Mouse (Mus musculus) mouse trophoblast stem cell (cell line): ENCODE results near the gene Adcy4.

Experiments used
- in situ Hi-C, 2 experiments: fragments of 300-500 bp; cut with MseI, MboI; formaldehyde crosslinking; loops; 2 replicates in 1 of 2; 3 replicates in 1 of 2; pipeline ENCODE4 v1.15.1; 2025

Adcy4 gene

GRCm38 (mm10) chr14:55788256-55789050 is 4.6 kb upstream of the Adcy4 start, which contains the start of gene Ripk3:
TSS of gene Ripk3 (minus strand) at chr14:55788865.
- in situ Hi-C loops: loop anchor here in 1 of 2 experiments (5.0 kb wide), 1 partner anchor 44 kb away; no protein-coding TSS in a partner anchor

DNA sequence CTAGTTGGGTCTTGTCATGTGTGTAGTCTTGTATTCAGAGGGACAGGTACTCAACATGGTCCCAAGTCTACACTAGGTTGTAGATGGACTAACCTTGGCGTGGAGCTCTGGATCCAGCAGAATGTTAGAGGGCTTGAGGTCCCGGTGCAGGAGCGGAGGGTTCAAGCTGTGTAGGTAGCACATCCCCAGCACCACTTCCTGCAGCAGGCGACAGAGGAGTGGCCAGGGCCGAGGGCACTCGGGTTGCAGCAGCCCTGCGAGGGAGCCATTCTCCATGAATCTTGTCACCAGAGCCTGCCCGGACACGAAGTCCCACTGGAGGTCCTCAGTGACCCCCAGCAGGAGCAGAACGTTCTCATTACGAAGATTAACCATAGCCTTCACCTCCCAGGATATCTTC is 3.8 kb upstream of the Adcy4 start:
- in situ Hi-C loops: loop anchor here in 1 of 2 experiments (5.0 kb wide), 1 partner anchor 45 kb away; no protein-coding TSS in a partner anchor

- in situ Hi-C loops: loop anchor here in 1 of 2 experiments (5.0 kb wide), 1 partner anchor 47 kb away; no protein-coding TSS in a partner anchor
Observed at GRCm38 (mm10) chr14:55785195-55785594, 1.3 kb upstream of the Adcy4 start.

DNA sequence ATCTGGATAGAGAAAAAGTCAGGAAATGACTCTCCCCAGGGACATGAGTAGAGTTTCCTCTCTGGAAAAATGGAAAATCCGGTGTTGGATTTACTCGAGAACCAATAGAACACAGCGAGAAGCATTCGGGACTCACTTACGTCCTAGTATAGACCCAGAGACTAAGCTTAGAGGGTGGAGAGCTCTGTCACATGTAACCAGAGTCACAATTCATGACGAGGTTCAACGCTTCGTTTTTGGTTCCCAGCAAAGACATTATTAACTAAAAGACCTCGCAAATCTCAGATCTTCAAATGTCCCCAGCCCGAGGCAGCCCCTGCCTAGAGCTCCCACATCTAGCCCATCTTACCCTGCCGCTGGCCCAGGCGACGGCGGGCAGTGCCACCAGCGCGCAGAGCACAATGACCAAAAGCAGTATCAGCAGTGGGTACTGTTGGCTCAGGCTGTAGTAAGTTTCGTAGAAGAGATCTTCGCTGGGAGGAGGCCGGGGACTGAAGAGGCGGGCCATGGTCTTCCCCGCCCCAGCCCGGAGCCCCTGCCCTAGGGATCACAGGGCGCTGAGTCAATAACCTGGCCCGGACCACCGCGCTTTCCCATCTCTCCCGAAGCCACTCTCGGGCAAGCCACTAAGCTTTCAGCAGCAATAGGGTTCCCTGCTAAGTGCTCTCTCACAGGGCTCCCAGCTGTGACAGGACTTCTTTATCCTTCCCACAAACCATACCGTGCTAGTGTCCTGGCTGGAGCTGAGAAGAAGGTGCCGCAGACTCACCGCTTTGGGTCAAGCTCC is 531 bp downstream of the Adcy4 start:
- in situ Hi-C loops: no loop called here

- in situ Hi-C loops: no loop called here
Observed at GRCm38 (mm10) chr14:55782361-55782960, 1.4 kb downstream of the Adcy4 start.

DNA sequence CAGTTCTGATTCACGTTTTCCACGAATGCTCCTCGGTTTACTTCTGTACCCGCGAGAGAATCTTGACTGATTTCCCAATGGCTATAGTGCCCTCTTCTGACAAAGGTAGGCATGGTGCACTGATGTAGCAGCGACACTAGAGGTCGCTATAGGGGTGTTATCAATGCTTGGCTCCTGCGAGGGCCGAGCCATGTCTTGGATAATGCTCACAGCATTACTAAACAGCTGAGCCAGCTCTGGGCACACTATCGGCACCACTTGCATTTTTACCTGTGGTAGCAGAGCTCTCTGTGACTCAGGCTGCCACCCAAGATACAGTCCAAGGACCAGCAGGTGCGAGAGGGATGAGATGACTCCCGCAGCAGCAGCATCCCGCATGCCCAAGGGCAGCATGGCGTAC is 2.6 kb downstream of the Adcy4 start:
- in situ Hi-C loops: no loop called here

DNA sequence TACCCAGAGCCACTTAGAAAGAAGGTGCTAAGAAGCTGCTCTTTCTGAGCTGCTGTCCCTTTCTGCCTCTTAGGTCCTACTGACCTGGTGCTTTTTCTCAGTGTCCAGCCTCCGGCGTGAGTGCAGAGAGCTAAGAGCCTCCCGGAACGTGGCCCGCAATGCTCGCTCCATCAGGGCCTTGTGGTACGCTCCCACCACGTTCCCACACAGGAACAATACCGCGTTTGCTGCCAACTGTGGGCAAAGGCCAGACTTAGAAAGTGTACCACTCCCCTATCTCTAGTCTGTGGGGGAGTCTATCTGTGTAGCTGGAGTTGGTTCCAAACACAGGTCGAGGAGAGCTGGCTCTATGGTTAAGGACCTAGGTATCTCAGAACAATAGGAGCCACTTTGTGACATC is 3.2 kb downstream of the Adcy4 start:
- in situ Hi-C loops: no loop called here

GRCm38 (mm10) chr14:55779656-55780055 is 4.2 kb downstream of the Adcy4 start:
- in situ Hi-C loops: loop anchor here in 1 of 2 experiments (10.0 kb wide), 1 partner anchor 55 kb away; no protein-coding TSS in a partner anchor

DNA sequence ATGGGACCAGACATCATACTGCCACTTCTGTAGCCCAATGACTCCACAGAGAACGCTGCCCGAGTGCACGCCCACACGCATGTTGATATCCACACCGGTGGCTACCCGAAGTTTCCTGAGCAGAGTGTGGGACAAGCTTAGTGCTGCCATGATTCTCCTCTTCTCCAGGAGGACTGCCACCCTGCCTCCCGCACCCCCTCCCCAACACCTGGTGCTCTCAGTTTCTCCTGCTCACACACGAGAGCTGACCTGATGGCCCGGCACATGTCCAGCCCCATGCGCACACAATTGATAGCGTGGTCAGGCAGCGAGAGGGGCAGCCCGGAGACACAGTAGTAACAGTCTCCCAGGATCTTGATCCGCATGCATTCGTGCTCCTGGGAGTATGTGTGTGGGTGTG is 5.2 kb downstream of the Adcy4 start:
- in situ Hi-C loops: loop anchor here in 1 of 2 experiments (10.0 kb wide), 1 partner anchor 56 kb away; no protein-coding TSS in a partner anchor

- in situ Hi-C loops: loop anchor here in 1 of 2 experiments (10.0 kb wide), 1 partner anchor 57 kb away; no protein-coding TSS in a partner anchor
Observed at GRCm38 (mm10) chr14:55777806-55778205, 6.1 kb downstream of the Adcy4 start.

DNA sequence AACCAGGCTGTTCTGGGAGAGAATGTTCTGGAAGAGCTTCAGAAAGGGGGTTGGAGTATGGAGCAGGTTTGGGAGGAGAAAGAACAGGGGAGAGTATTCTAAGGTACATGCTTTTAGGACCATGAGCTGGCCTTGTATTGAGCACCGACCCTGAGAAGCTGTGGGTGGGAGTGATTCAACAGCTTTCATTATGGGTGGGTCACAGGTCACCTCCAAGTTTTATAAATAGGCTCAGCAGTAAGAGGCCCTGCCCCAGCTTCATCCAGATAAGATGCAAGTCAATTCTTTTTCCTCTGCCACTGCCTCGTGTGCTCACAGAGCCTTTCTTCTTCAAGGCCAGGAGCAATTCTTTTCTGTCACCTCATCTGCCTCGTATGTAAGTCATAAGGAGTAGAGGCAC is 6.7 kb downstream of the Adcy4 start:
- in situ Hi-C loops: loop anchor here in 1 of 2 experiments (10.0 kb wide), 1 partner anchor 58 kb away; no protein-coding TSS in a partner anchor

- in situ Hi-C loops: loop anchor here in 1 of 2 experiments (10.0 kb wide), 1 partner anchor 58 kb away; no protein-coding TSS in a partner anchor
Observed at GRCm38 (mm10) chr14:55776711-55777110, 7.2 kb downstream of the Adcy4 start.

DNA sequence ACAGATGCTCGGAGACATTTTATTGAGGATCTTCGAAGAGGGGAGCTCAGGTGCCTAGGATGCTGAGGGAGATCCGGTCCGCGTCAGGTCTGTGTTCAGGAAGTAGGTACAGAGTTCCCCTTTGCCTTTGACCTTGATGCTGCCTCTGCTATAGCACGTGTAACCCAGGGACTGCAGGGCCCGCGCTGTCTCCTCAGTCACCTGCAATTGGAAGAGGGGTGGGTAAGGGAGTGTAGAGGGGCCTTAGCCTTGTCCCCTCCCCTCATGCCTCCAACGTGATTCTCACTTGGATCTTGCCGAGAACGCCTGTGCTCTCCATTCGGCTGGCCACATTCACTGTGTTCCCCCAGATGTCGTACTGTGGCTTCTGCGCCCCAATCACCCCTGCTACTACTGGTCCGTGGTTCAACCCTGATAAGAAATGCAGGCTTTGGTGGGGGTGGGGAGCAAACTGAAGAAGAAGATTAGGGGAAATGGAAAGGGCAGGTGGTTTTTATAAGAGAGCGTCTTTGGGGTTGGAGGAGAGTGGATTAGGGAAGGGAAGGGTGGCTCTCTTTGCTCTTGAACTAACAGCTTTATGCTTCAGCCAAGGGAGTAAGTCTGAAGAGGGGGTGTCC is 14.7 kb downstream of the Adcy4 start:
- in situ Hi-C loops: no loop called here

DNA sequence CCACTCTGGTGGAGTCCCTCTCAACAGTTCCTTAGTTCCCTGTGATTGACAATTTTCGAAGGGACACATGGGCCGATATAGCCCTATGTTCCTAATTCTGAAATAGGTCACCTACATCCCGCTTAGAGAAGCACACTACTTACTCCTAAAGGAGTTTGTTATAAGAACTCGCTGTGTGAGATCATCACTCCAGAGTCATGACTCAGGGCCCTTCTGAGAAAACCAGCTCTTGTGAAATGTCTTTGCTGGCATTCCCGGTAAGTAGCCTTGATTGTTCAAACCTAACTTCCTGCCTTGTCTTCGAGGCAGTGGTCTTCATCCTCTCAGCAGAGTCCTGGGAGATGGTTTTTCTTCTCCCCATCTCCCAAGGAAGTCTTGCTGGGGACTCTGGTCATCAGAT is 15.3 kb downstream of the Adcy4 start:
- in situ Hi-C loops: no loop called here

GRCm38 (mm10) chr14:55767519-55768414 is 16.1 kb downstream of the Adcy4 start:
- in situ Hi-C loops: no loop called here

GRCm38 (mm10) chr14:55765696-55766095 is 18.2 kb downstream of the Adcy4 start, which contains the start of gene Ltb4r1:
TSS of gene Ltb4r1 (plus strand) at chr14:55765962.
- in situ Hi-C loops: no loop called here

DNA sequence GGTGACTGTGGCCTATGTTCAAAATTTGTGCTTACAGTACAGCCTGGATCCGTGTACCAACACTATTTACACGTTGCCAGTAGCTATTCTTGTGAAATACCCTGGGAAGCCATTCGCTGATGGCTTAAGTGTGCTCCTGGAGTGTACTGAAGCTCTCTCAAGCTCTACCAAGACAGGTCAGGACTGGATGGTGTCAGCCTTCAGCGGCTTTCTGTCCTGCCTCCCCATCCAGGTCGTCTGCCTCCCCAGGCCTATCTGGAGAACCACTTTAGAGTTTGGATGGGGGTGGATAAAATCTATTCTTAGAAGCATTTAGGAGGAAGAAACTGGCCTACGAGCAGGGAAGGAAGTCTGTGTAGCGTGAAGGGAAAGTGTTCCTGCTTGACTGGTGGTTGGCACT is 20.7 kb downstream of the Adcy4 start:
- in situ Hi-C loops: no loop called here

DNA sequence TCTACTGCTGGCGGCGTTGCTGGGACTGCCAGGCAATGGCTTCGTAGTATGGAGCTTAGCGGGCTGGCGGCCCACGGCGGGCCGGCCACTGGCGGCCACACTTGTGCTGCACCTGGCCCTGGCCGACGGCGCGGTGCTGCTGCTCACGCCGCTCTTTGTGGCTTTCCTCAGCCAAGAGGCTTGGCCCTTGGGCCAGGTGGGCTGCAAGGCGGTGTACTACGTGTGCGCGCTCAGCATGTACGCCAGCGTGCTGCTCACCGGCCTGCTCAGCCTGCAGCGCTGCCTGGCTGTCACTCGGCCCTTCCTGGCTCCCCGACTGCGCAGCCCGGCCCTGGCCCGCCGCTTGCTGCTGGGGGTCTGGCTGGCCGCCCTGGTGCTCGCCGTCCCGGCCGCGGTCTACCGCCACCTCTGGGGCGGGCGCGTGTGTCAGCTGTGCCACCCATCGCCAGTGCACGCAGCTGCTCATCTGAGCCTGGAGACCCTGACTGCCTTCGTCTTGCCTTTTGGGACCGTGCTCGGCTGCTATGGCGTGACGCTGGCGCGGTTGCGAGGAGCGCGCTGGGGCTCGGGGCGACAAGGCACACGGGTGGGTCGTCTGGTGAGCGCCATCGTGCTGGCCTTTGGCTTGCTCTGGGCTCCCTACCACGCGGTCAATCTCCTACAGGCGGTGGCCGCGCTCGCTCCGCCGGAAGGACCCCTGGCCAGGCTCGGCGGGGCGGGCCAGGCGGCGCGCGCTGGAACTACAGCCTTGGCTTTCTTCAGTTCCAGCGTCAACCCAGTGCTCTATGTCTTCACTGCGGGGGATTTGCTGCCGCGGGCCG is 21.7 kb downstream of the Adcy4 start:
- in situ Hi-C loops: no loop called here

- in situ Hi-C loops: no loop called here
Observed at GRCm38 (mm10) chr14:55761163-55761562, 22.7 kb downstream of the Adcy4 start, which contains the start of gene Ltb4r2. TSS of gene Ltb4r2 (plus strand) at chr14:55761428.
